Mouse (Mus musculus): ENCODE measurements around the gene Olfr630. TPM values are rescaled to one million over a fixed set of nuclear protein-coding genes. Genes with fewer than 3 reads are reported as not detected.
"Not testable (repeated sequence)": the region's sequence is repeated elsewhere in the genome, so short reads cannot be mapped to it uniquely, and the experiment has no call there.

Olfr630 gene
- polyA plus RNA-seq, 1 experiment from 2014 or later: not detected

GRCm38 (mm10) chr7:103762212-103762611, 5.1 kb upstream of the Olfr630 start:
- WGBS: 86% methylated on average over 6 of the region's 6 CpGs
- DNase-seq (ENCODE audit: low spot score): not testable (repeated sequence)

GRCm38 (mm10) chr7:103744843-103745242, 12.3 kb downstream of the Olfr630 start, which contains the start of gene Olfr629:
Olfr629 (minus strand) TSS chr7:103744943.
- Histone ChIP-seq H3K27ac (replicated peaks; ENCODE audit: low read depth, low read length) (no peak within 1 kb of the TSS), H3K9ac (replicated peaks; ENCODE audit: low read length) (no peak within 1 kb of the TSS), H3K4me1 (ENCODE audit: control insufficient read depth, insufficient read depth, low read length) (no peaks in the 10 kb centered on the region), H3K4me2 (ENCODE audit: low read depth, low read length) (no peak within 1 kb of the TSS), H3K9me3 (replicated peaks; ENCODE audit: control insufficient read depth, low read length) (no peaks in the 10 kb centered on the region), H3K27me3 (ENCODE audit: control insufficient read depth, insufficient read depth, low read length) (no peaks in the 10 kb centered on the region), H3K4me3 (ENCODE audit: low read depth, low read length) (no peak within 1 kb of the TSS), H3K36me3 (replicated peaks; ENCODE audit: control insufficient read depth, insufficient read depth, low read depth, low read length) (no peaks in the 10 kb centered on the region)
- 80% methylated on average over 2 of the region's 2 CpGs for WGBS
- ATAC-seq (replicated peaks; ENCODE audit: insufficient number of reproducible peaks, low FRiP score, low TSS enrichment, low read depth): no peak
- DNase-seq (ENCODE audit: low spot score): no peak

More at GRCm38 (mm10) chr7:103762212-103762611, 5.1 kb upstream of the Olfr630 start:
- not testable (repeated sequence) for H3K36me3 ChIP-seq (replicated peaks; ENCODE audit: control insufficient read depth, insufficient read depth, low read depth, low read length); H3K27ac ChIP-seq (replicated peaks; ENCODE audit: low read depth, low read length); H3K9me3 ChIP-seq (replicated peaks; ENCODE audit: control insufficient read depth, low read length); H3K9ac ChIP-seq (replicated peaks; ENCODE audit: low read length); H3K4me3 ChIP-seq (ENCODE audit: low read depth, low read length); ATAC-seq (replicated peaks; ENCODE audit: insufficient number of reproducible peaks, low FRiP score, low TSS enrichment, low read depth); H3K27me3 ChIP-seq (ENCODE audit: control insufficient read depth, insufficient read depth, low read length); H3K4me2 ChIP-seq (ENCODE audit: low read depth, low read length); H3K4me1 ChIP-seq (ENCODE audit: control insufficient read depth, insufficient read depth, low read length)

GRCm38 (mm10) chr7:103730074-103730473, 27.1 kb downstream of the Olfr630 start, which contains the start of gene Olfr628:
Olfr628 (plus strand) TSS chr7:103730374.
- Histone ChIP-seq H3K4me3 (ENCODE audit: low read depth, low read length) (no peak within 1 kb of the TSS), H3K4me2 (ENCODE audit: low read depth, low read length) (no peak within 1 kb of the TSS), H3K9ac (replicated peaks; ENCODE audit: low read length) (no peak within 1 kb of the TSS), H3K27me3 (ENCODE audit: control insufficient read depth, insufficient read depth, low read length) (no peaks in the 10 kb centered on the region), H3K36me3 (replicated peaks; ENCODE audit: control insufficient read depth, insufficient read depth, low read depth, low read length) (no peaks in the 10 kb centered on the region), H3K4me1 (ENCODE audit: control insufficient read depth, insufficient read depth, low read length) (no peaks in the 10 kb centered on the region), H3K27ac (replicated peaks; ENCODE audit: low read depth, low read length) (no peak within 1 kb of the TSS), H3K9me3 (replicated peaks; ENCODE audit: control insufficient read depth, low read length) (no peaks in the 10 kb centered on the region)
- ATAC-seq (replicated peaks; ENCODE audit: insufficient number of reproducible peaks, low FRiP score, low TSS enrichment, low read depth) (no peak), DNase-seq (ENCODE audit: low spot score) (no peak)
- 91% methylated on average over 1 of the region's 1 CpGs for WGBS

- H3K4me1 ChIP-seq (ENCODE audit: control insufficient read depth, insufficient read depth, low read length); H3K27ac ChIP-seq (replicated peaks; ENCODE audit: low read depth, low read length); H3K9ac ChIP-seq (replicated peaks; ENCODE audit: low read length); H3K36me3 ChIP-seq (replicated peaks; ENCODE audit: control insufficient read depth, insufficient read depth, low read depth, low read length); H3K27me3 ChIP-seq (ENCODE audit: control insufficient read depth, insufficient read depth, low read length); ATAC-seq (replicated peaks; ENCODE audit: insufficient number of reproducible peaks, low FRiP score, low TSS enrichment, low read depth); H3K4me3 ChIP-seq (ENCODE audit: low read depth, low read length); DNase-seq (ENCODE audit: low spot score); H3K4me2 ChIP-seq (ENCODE audit: low read depth, low read length); H3K9me3 ChIP-seq (replicated peaks; ENCODE audit: control insufficient read depth, low read length): not testable (repeated sequence)
- 88% methylated on average over 1 of the region's 1 CpGs for WGBS
Observed at GRCm38 (mm10) chr7:103716398-103716797, 40.7 kb downstream of the Olfr630 start.

GRCm38 (mm10) chr7:103714371-103714770, 42.8 kb downstream of the Olfr630 start, which contains the start of gene Olfr243:
Olfr243 (plus strand) TSS chr7:103714671.
- Histone ChIP-seq H3K9ac (replicated peaks; ENCODE audit: low read length) (no peak within 1 kb of the TSS), H3K4me3 (ENCODE audit: low read depth, low read length) (no peak within 1 kb of the TSS), H3K27me3 (ENCODE audit: control insufficient read depth, insufficient read depth, low read length) (no peaks in the 10 kb centered on the region), H3K4me1 (ENCODE audit: control insufficient read depth, insufficient read depth, low read length) (no peaks in the 10 kb centered on the region), H3K36me3 (replicated peaks; ENCODE audit: control insufficient read depth, insufficient read depth, low read depth, low read length) (no peaks in the 10 kb centered on the region), H3K4me2 (ENCODE audit: low read depth, low read length) (no peak within 1 kb of the TSS), H3K9me3 (replicated peaks; ENCODE audit: control insufficient read depth, low read length) (no peaks in the 10 kb centered on the region), H3K27ac (replicated peaks; ENCODE audit: low read depth, low read length) (no peak within 1 kb of the TSS)
- DNase-seq (ENCODE audit: low spot score) (no peak), ATAC-seq (replicated peaks; ENCODE audit: insufficient number of reproducible peaks, low FRiP score, low TSS enrichment, low read depth) (no peak)

- no peaks in the 10 kb centered on the region for H3K9me3 ChIP-seq (replicated peaks; ENCODE audit: control insufficient read depth, low read length)
- H3K4me1 ChIP-seq (ENCODE audit: control insufficient read depth, insufficient read depth, low read length): no peaks in the 10 kb centered on the region
- H3K9ac ChIP-seq (replicated peaks; ENCODE audit: low read length): no peak overlapping the region
- H3K27me3 ChIP-seq (ENCODE audit: control insufficient read depth, insufficient read depth, low read length): no peaks in the 10 kb centered on the region
- H3K36me3 ChIP-seq (replicated peaks; ENCODE audit: control insufficient read depth, insufficient read depth, low read depth, low read length): no peaks in the 10 kb centered on the region
- ATAC-seq (replicated peaks; ENCODE audit: insufficient number of reproducible peaks, low FRiP score, low TSS enrichment, low read depth): no peak
- H3K27ac ChIP-seq (replicated peaks; ENCODE audit: low read depth, low read length): no peak overlapping the region
- 28% methylated on average over 2 of the region's 2 CpGs for WGBS
- H3K4me2 ChIP-seq (ENCODE audit: low read depth, low read length): no peak overlapping the region
- DNase-seq (ENCODE audit: low spot score): no peak
- no peak overlapping the region for H3K4me3 ChIP-seq (ENCODE audit: low read depth, low read length)
Observed at GRCm38 (mm10) chr7:103712024-103712423, 45.1 kb downstream of the Olfr630 start.

Other genes starting within 250 kb of the Olfr630 start
- not detected in 2 replicates for gene Olfr610, start 245.2 kb downstream of the Olfr630 start, polyA plus RNA-seq (2014; fragmentation: Nextera tagmentation; extraction: Ambion mirVana)
- not detected in 2 replicates for gene Olfr611, start 236.5 kb downstream of the Olfr630 start, polyA plus RNA-seq (2014; fragmentation: Nextera tagmentation; extraction: Ambion mirVana)
- not detected in 2 replicates for gene Olfr612, start 214.6 kb downstream of the Olfr630 start, polyA plus RNA-seq (2014; fragmentation: Nextera tagmentation; extraction: Ambion mirVana)
- not detected in 2 replicates for gene Olfr613, start 209.3 kb downstream of the Olfr630 start, polyA plus RNA-seq (2014; fragmentation: Nextera tagmentation; extraction: Ambion mirVana)
- not detected in 2 replicates for gene Olfr615, start 201.3 kb downstream of the Olfr630 start, polyA plus RNA-seq (2014; fragmentation: Nextera tagmentation; extraction: Ambion mirVana)
- gene Olfr616, start 188.2 kb downstream of the Olfr630 start, polyA plus RNA-seq (2014; fragmentation: Nextera tagmentation; extraction: Ambion mirVana): not detected in 2 replicates
- not detected in 2 replicates for gene Olfr617, start 184.3 kb downstream of the Olfr630 start, polyA plus RNA-seq (2014; fragmentation: Nextera tagmentation; extraction: Ambion mirVana)
- not detected in 2 replicates for gene Olfr618, start 167.2 kb downstream of the Olfr630 start, polyA plus RNA-seq (2014; fragmentation: Nextera tagmentation; extraction: Ambion mirVana)
- not detected in 2 replicates for gene Olfr619, start 156.8 kb downstream of the Olfr630 start, polyA plus RNA-seq (2014; fragmentation: Nextera tagmentation; extraction: Ambion mirVana)
- gene Olfr620, start 144.8 kb downstream of the Olfr630 start, polyA plus RNA-seq (2014; fragmentation: Nextera tagmentation; extraction: Ambion mirVana): not detected in 2 replicates
- not detected in 2 replicates for gene Olfr622, start 114.6 kb downstream of the Olfr630 start, polyA plus RNA-seq (2014; fragmentation: Nextera tagmentation; extraction: Ambion mirVana)
- gene Olfr623, start 93.6 kb downstream of the Olfr630 start, polyA plus RNA-seq (2014; fragmentation: Nextera tagmentation; extraction: Ambion mirVana): not detected in 2 replicates
- 0.03 and 0.08 TPM in 2 replicates for gene Olfr624, start 86.1 kb downstream of the Olfr630 start, polyA plus RNA-seq (2014; fragmentation: Nextera tagmentation; extraction: Ambion mirVana)
- not detected in 2 replicates for gene Olfr625-ps1, start 74.6 kb downstream of the Olfr630 start, polyA plus RNA-seq (2014; fragmentation: Nextera tagmentation; extraction: Ambion mirVana)
- not detected in 2 replicates for gene Olfr243, start 42.7 kb downstream of the Olfr630 start, polyA plus RNA-seq (2014; fragmentation: Nextera tagmentation; extraction: Ambion mirVana)
- not detected in 2 replicates for gene Olfr628, start 27.0 kb downstream of the Olfr630 start, polyA plus RNA-seq (2014; fragmentation: Nextera tagmentation; extraction: Ambion mirVana)
- not detected in 2 replicates for gene Olfr629, start 12.4 kb downstream of the Olfr630 start, polyA plus RNA-seq (2014; fragmentation: Nextera tagmentation; extraction: Ambion mirVana)
- not detected in 2 replicates for gene Olfr69, start 14.3 kb upstream of the Olfr630 start, polyA plus RNA-seq (2014; fragmentation: Nextera tagmentation; extraction: Ambion mirVana)
- gene Olfr68, start 22.4 kb upstream of the Olfr630 start, polyA plus RNA-seq (2014; fragmentation: Nextera tagmentation; extraction: Ambion mirVana): not detected in 2 replicates
- gene Olfr67, start 34.5 kb upstream of the Olfr630 start, polyA plus RNA-seq (2014; fragmentation: Nextera tagmentation; extraction: Ambion mirVana): not detected in 2 replicates
- 629 and 683 TPM in 2 replicates for gene Hbb-bt, start 56.7 kb upstream of the Olfr630 start, polyA plus RNA-seq (2014; fragmentation: Nextera tagmentation; extraction: Ambion mirVana)
- gene Hbb-bs, start 70.8 kb upstream of the Olfr630 start, polyA plus RNA-seq (2014; fragmentation: Nextera tagmentation; extraction: Ambion mirVana): 224 and 252 TPM in 2 replicates
- gene Hbb-bh2, start 83.2 kb upstream of the Olfr630 start, polyA plus RNA-seq (2014; fragmentation: Nextera tagmentation; extraction: Ambion mirVana): not detected in 2 replicates
- gene Hbb-bh1, start 85.8 kb upstream of the Olfr630 start, polyA plus RNA-seq (2014; fragmentation: Nextera tagmentation; extraction: Ambion mirVana): 2,335 TPM in 2 replicates
- gene Hbb-y, start 95.9 kb upstream of the Olfr630 start, polyA plus RNA-seq (2014; fragmentation: Nextera tagmentation; extraction: Ambion mirVana): 9,508 and 10,275 TPM in 2 replicates
- gene Olfr66, start 128.9 kb upstream of the Olfr630 start, polyA plus RNA-seq (2014; fragmentation: Nextera tagmentation; extraction: Ambion mirVana): not detected in 2 replicates
- not detected in 2 replicates for gene Olfr64, start 137.2 kb upstream of the Olfr630 start, polyA plus RNA-seq (2014; fragmentation: Nextera tagmentation; extraction: Ambion mirVana)
- not detected in 2 replicates for gene Olfr65, start 146.2 kb upstream of the Olfr630 start, polyA plus RNA-seq (2014; fragmentation: Nextera tagmentation; extraction: Ambion mirVana)
- not detected in 2 replicates for gene Olfr631, start 171.5 kb upstream of the Olfr630 start, polyA plus RNA-seq (2014; fragmentation: Nextera tagmentation; extraction: Ambion mirVana)
- gene Olfr632, start 177.0 kb upstream of the Olfr630 start, polyA plus RNA-seq (2014; fragmentation: Nextera tagmentation; extraction: Ambion mirVana): not detected in 2 replicates
- not detected in 2 replicates for gene Olfr633, start 187.1 kb upstream of the Olfr630 start, polyA plus RNA-seq (2014; fragmentation: Nextera tagmentation; extraction: Ambion mirVana)
- not detected in 2 replicates for gene Olfr635, start 213.8 kb upstream of the Olfr630 start, polyA plus RNA-seq (2014; fragmentation: Nextera tagmentation; extraction: Ambion mirVana)
- not detected in 2 replicates for gene Olfr638, start 241.4 kb upstream of the Olfr630 start, polyA plus RNA-seq (2014; fragmentation: Nextera tagmentation; extraction: Ambion mirVana)

Data from embryonic facial prominence, embryonic 11.5 days (tissue).